Mouse (Mus musculus): ENCODE data around the gene Abhd17a.
A peak's percentile ranks its signal among the peaks of the same experiment; 100 is the strongest.
"Not testable (repeated sequence)": the region's sequence is repeated elsewhere in the genome, so short reads cannot be mapped to it uniquely, and the experiment has no call there.

The Abhd17a gene

GRCm38 (mm10) chr10:80608435-80608834 lies 18.3 kb upstream of the Abhd17a start:
- no peak for DNase-seq (ENCODE audit: low read depth)

DNA sequence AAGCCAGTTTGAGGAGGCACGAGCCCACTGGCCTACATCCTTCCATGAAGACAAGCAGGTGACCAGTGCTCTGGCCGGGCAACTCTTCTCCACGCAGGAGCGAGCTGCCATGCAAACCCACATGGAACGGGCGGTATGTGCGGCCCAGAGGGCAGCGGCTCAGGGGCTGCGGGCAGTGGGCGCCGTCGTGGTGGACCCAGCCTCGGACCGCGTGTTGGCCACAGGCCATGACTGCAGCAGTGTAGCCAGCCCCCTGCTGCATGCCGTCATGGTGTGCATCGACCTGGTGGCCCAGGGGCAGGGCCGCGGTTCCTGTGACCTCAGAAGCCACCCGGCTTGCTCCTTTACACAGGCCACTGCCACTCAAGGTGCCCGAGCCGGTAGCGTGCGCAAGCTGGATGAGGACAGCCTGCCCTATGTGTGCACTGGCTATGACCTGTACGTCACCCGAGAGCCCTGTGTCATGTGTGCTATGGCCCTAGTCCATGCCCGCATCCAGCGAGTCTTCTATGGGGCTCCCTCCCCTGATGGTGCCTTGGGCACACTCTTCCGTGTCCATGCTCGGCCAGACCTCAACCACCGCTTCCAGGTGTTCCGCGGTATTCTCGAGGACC lies 16.7 kb upstream of the Abhd17a start:
- DNase-seq (ENCODE audit: low read depth): no peak

DNA sequence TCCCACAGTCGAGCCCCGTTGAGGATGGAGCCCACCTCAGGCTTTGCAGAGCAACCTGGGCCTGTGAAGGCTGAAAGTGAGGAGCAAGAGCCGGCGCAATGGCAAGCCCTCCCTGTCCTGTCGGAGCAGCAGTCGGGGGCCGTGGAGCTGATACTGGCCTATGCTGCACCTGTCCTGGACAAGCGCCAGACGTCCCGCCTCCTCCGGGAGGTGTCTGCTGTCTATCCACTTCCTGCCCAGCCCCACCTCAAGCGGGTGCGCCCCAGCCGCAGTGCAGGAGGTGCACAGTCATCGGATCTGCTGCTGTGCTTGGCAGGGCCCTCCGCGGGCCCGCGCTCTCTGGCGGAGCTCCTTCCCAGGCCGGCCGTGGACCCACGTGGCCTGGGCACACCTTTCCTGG lies 16.2 kb upstream of the Abhd17a start:
- no peak for DNase-seq (ENCODE audit: low read depth)

DNA sequence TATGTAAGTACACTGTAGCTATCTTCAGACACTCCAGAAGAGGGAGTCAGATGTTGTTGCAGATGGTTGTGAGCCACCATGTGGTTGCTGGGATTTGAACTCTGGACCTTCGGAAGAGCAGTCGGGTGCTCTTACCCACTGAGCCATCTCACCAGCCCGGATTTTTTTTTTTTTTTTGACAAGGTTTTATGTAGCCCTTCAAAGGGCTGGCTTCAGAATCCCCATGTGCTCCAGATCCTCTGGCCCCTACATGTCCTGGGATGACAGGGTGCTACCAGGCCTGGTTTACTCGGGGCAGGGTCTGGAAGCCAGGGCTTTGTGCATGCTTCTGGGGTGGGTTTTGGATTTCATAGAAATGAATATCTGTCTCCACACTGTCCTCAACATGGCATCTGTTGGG lies 15.6 kb upstream of the Abhd17a start, which contains the start of gene Gm49322:
Gene Gm49322, plus strand, starts transcription at position 301 of the 400 bp plus-strand sequence.
- not testable (repeated sequence) for DNase-seq (ENCODE audit: low read depth)

GRCm38 (mm10) chr10:80604988-80605387 lies 14.8 kb upstream of the Abhd17a start:
- no peak for DNase-seq (ENCODE audit: low read depth)

- DNase-seq (ENCODE audit: low read depth): no peak
These were observed 13.9 kb upstream of the Abhd17a start for GRCm38 (mm10) chr10:80604001-80604509.

- DNase-seq (ENCODE audit: low read depth): no peak
These were observed 13.2 kb upstream of the Abhd17a start for GRCm38 (mm10) chr10:80603364-80603763.

GRCm38 (mm10) chr10:80602698-80603325 lies 12.7 kb upstream of the Abhd17a start, which contains the start of the genes Scamp4 and Adat3:
Scamp4 (plus strand) TSS chr10:80602872.
Adat3 (plus strand) TSS chr10:80602880.
- peak; percentile 90 for DNase-seq (ENCODE audit: low read depth)

DNA sequence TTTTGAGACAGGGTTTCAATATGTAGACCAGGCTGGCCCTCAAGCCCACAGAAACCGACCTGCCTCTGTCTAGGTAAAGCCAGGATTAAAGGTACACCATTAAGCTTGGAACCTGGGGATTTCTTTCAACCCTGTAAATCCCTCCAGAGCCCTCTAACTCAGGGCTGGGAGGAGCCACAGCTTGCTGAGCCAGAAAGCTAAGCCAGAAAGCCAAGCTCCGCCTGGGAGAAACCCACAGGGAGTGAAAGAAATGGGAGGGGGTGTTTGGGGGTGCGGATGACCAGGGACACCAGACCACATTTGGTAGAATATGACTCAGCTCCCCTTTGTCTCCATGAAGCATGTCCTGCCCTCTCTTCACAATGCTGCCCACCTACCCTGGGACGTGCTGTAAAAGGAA lies 6.2 kb upstream of the Abhd17a start:
- DNase-seq (ENCODE audit: low read depth): no peak

DNA sequence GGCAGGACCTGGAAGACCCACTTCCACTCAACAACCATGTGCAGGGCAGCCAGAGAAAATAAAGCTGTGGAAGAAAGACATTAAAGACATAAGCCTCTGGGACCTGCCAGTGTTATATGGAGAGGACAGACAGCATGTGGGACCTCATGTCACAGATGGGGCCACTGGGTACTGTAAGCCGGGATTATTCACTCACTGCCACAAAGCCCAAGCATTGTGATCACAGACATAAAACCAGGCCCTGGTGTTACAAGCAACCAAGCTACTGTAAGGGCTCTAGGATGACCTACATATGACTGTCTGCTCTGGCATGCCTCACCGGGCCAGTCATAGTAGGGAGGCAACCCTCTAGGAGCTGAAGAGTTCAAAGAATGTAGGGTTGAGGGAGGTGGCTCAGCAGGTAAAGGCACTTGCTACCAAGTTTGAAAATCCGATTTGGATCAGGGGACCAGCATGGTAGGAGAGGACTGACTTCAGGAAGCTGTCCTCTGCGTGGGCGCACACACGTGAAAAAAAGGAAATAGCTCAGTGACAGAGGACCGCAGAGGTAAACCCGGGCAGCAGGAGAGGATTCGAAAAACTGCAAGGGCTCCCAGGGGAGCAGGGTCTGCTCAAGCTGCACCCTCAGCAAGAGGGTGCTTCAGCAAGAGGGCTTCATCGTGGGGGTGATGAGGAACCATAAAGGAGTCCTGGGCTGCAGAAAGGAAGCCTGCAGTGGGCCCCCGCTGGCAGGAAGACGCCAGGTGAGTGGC lies 838 bp downstream of the Abhd17a start:
- DNase-seq (ENCODE audit: low read depth): no peak

- DNase-seq (ENCODE audit: low read depth): no peak
These were observed 2.9 kb downstream of the Abhd17a start for GRCm38 (mm10) chr10:80587305-80587657.

GRCm38 (mm10) chr10:80586407-80587304 lies 3.5 kb downstream of the Abhd17a start:
- DNase-seq (ENCODE audit: low read depth): no peak

- DNase-seq (ENCODE audit: low read depth): no peak
These were observed 4.6 kb downstream of the Abhd17a start for GRCm38 (mm10) chr10:80585581-80585980.

DNA sequence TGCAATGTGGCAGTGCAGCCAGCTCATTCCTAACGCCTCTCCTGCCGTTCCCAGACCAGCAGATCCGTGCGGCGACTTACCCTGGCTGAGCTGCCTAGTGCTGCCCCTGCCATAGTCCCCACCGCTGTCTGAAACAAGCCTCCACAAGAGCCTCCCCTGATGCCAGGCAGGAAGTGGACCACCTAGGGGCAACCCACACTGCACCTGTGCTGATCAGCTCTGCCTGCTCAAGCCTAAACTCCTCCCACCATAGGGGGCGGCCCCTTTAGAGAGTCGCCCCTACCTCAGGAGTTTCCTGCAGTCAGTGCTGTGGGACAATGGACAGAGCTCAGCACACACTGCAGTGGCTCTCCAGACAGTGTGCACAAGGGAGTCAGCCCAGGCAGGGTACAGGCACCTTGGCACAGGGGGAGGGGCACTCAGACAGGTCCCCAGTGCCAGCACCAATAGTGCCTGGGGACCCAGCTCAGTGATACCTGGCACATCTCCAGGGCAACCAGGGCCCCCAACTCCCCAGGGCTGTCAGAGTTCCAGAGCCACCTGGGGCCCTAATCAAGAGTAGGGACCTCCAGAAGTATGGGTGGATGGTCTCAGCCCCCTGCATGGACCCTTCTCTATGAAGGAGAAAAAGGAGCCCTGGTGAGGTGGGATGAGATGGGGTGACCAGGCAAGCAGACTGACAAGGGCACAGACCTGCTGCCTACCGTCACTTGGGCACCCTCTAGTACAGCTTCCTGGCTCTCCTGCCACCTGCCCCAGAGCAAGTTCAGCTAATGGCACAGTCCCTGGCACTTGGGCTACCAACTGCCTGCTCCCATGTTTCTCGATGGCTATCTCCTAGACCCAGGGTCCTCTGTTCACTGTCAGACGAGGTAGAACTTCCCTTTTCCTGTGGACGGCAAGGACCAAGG lies 5.2 kb downstream of the Abhd17a start:
- no peak for DNase-seq (ENCODE audit: low read depth)

DNA sequence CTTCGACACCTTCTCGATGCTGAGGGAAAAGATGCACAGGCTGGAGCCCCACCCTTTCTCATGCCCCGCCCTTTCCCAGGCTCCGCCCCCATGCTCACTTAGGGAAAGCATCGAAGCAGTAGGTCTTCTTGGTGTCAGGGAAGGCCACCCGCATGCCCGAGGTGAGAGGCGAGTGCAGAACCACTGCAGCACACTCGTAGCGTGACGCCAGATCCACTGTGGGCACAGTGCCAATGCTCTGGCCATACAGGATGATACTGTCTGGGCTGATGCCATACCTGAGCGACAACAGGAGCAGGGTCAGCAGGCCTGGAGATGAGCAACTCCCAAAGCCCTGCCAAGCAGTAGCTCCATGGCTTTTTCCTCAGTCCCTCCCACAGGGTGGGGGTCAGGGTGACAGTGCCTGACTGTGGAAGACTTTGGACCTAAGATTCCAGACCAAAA lies 6.1 kb downstream of the Abhd17a start:
- DNase-seq (ENCODE audit: low read depth): no peak

- no peak for DNase-seq (ENCODE audit: low read depth)
These were observed 7.1 kb downstream of the Abhd17a start for GRCm38 (mm10) chr10:80583047-80583446.

GRCm38 (mm10) chr10:80578911-80579310 lies 11.2 kb downstream of the Abhd17a start:
- DNase-seq (ENCODE audit: low read depth): peak; percentile 59

- DNase-seq (ENCODE audit: low read depth): peak; percentile 64
These were observed 11.9 kb downstream of the Abhd17a start for GRCm38 (mm10) chr10:80578131-80578750.

DNA sequence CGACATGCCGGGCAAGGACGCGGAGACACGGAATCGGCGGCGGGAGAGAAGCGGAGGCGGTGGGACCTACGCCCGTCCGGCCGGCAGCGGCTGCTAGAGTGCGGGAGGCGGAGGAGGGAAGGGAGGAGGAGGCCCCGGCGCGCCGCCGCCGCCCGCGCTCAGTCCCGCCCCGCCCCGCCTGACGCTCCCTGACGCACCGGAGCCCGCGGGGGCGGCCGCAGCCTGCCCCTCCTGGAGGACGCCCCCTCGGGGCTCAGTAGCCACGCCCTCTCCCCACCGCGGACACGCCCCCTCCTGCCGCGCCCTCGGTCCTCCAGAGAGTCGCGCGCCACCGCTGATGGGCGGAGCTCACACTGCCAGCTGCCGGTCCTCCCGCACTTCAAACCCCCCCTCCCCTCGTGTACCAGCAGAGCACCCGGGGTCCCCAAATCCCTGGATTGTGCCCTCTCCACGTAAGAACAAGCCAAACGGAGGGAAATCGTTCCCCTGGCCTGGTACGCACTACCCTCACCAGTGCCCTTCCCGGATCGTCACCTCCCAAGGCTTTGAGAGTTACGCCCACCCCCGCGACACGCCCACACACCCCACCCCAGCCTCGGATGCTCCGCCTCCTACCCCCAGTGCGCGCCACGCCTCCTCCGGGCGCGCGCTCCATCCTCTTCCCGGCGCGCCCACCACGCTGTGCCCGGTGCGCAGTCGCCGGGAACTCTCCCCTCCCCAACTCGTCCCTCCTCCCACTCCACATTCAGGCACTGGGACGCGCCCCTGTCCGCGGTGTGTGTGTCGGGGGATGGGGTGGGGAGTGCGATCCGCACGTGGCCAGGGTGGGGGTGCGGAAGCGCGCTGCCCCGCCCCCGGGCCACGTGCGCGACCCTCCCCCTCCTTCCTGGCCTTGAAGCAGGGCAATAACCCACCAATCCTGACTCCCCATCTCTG lies 12.7 kb downstream of the Abhd17a start, which contains the start of gene Klf16:
Gene Klf16, minus strand, starts transcription at position 127 of the 936 bp plus-strand sequence.
- DNase-seq (ENCODE audit: low read depth): peak; percentile 80

All from fibroblast of lung, adult 2 months (primary cell).